Mouse (Mus musculus): ENCODE results near the gene Trabd2b. TPM values are rescaled to one million over a fixed set of nuclear protein-coding genes. Genes with fewer than 3 reads are reported as not detected.

Trabd2b gene
- polyA plus RNA-seq, 1 experiment from 2014 or later: 0.79 TPM

GRCm38 (mm10) chr4:114386395-114386811 lies 20.1 kb upstream of the Trabd2b start:
- Histone ChIP-seq H3K4me3 (replicated peaks; ENCODE audit: low read depth, low read length) (no peak overlapping the region), H3K27ac (replicated peaks; ENCODE audit: low read depth, low read length) (no peak overlapping the region), H3K4me1 (ENCODE audit: control insufficient read depth, insufficient read depth, low read length) (no peaks in the 10 kb centered on the region), H3K9me3 (ENCODE audit: control insufficient read depth, low read length) (no peaks in the 10 kb centered on the region), H3K9ac (replicated peaks; ENCODE audit: low read length) (no peak overlapping the region), H3K36me3 (ENCODE audit: control insufficient read depth, insufficient read depth, low read length) (no peaks in the 10 kb centered on the region), H3K4me2 (ENCODE audit: low read length) (no peak overlapping the region), H3K27me3 (ENCODE audit: control insufficient read depth, insufficient read depth, low read length) (no peaks in the 10 kb centered on the region)
- 58% methylated on average over 2 of the region's 2 CpGs for WGBS
- DNase-seq (no peak), ATAC-seq (ENCODE audit: low FRiP score, low TSS enrichment) (no peak)

DNA sequence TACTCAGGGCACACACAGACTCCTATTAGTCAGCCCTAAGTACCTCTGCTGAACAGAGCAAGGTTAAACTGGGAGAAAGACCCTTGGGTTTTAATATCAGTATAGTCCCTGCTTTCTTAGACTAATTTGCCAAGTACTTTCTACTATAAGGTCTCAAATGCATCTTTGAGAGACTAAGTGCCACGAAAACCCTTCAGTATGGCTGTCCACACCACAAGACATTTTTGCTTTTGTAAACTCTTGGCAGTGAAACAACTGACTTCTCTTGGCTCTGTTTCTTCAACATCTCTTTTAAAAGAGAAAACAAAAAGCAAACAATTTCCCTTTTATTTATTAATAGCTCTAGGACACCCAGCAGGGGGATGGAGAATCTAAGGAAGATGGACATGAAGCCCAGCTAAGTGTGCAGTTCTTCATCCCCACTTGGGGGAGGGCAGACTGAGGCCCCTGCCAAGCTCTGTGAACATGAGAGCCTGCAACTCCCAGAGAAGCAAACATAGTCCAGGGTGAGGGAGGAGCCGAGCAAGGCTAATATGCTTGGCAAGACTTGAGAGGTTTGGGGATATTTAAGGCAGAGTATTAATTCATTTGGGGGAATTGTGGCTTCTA lies 18.9 kb upstream of the Trabd2b start:
- no peak overlapping the region for H3K4me3 ChIP-seq (replicated peaks; ENCODE audit: low read depth, low read length)
- ATAC-seq (ENCODE audit: low FRiP score, low TSS enrichment): no peak
- H3K9me3 ChIP-seq (ENCODE audit: control insufficient read depth, low read length): no peaks in the 10 kb centered on the region
- no peaks in the 10 kb centered on the region for H3K4me1 ChIP-seq (ENCODE audit: control insufficient read depth, insufficient read depth, low read length)
- H3K9ac ChIP-seq (replicated peaks; ENCODE audit: low read length): no peak overlapping the region
- 87% methylated on average over 2 of the region's 2 CpGs for WGBS
- no peak overlapping the region for H3K27ac ChIP-seq (replicated peaks; ENCODE audit: low read depth, low read length)
- H3K36me3 ChIP-seq (ENCODE audit: control insufficient read depth, insufficient read depth, low read length): no peaks in the 10 kb centered on the region
- no peak for DNase-seq
- no peaks in the 10 kb centered on the region for H3K27me3 ChIP-seq (ENCODE audit: control insufficient read depth, insufficient read depth, low read length)
- no peak overlapping the region for H3K4me2 ChIP-seq (ENCODE audit: low read length)

- no peaks in the 10 kb centered on the region for H3K4me1 ChIP-seq (ENCODE audit: control insufficient read depth, insufficient read depth, low read length)
- no peaks in the 10 kb centered on the region for H3K9me3 ChIP-seq (ENCODE audit: control insufficient read depth, low read length)
- no peak overlapping the region for H3K4me2 ChIP-seq (ENCODE audit: low read length)
- H3K9ac ChIP-seq (replicated peaks; ENCODE audit: low read length): no peak overlapping the region
- H3K27me3 ChIP-seq (ENCODE audit: control insufficient read depth, insufficient read depth, low read length): no peaks in the 10 kb centered on the region
- WGBS: 92% methylated on average over 3 of the region's 3 CpGs
- H3K27ac ChIP-seq (replicated peaks; ENCODE audit: low read depth, low read length): no peak overlapping the region
- DNase-seq (no peak), ATAC-seq (ENCODE audit: low FRiP score, low TSS enrichment) (no peak)
- no peak overlapping the region for H3K4me3 ChIP-seq (replicated peaks; ENCODE audit: low read depth, low read length)
- H3K36me3 ChIP-seq (ENCODE audit: control insufficient read depth, insufficient read depth, low read length): no peaks in the 10 kb centered on the region
These were observed 18.2 kb upstream of the Trabd2b start for GRCm38 (mm10) chr4:114388306-114388705.

DNA sequence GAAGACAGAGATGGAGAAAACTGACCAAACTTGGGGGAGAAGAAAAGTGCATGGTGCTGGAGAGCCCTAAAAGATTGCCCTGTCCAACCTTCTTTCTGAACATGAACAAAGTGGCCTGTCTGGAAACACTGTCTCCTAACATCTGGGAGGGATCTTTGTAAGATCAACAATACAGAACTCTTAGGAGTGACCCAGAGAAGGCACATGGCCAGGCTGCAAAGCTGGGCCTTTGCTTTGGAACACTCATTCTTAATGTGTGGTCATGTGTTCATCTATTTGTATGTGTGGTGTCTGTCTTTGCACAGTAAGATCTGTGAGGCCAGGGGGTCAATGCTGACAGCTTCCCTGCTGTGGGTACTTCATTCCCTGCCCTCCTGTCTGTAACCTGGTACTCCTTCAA lies 16.9 kb upstream of the Trabd2b start:
- Histone ChIP-seq H3K27ac (replicated peaks; ENCODE audit: low read depth, low read length) (no peak overlapping the region), H3K27me3 (ENCODE audit: control insufficient read depth, insufficient read depth, low read length) (no peaks in the 10 kb centered on the region), H3K9ac (replicated peaks; ENCODE audit: low read length) (no peak overlapping the region), H3K9me3 (ENCODE audit: control insufficient read depth, low read length) (no peaks in the 10 kb centered on the region), H3K4me1 (ENCODE audit: control insufficient read depth, insufficient read depth, low read length) (no peaks in the 10 kb centered on the region), H3K36me3 (ENCODE audit: control insufficient read depth, insufficient read depth, low read length) (no peaks in the 10 kb centered on the region), H3K4me2 (ENCODE audit: low read length) (no peak overlapping the region), H3K4me3 (replicated peaks; ENCODE audit: low read depth, low read length) (no peak overlapping the region)
- ATAC-seq (ENCODE audit: low FRiP score, low TSS enrichment): no peak
- DNase-seq: no peak

DNA sequence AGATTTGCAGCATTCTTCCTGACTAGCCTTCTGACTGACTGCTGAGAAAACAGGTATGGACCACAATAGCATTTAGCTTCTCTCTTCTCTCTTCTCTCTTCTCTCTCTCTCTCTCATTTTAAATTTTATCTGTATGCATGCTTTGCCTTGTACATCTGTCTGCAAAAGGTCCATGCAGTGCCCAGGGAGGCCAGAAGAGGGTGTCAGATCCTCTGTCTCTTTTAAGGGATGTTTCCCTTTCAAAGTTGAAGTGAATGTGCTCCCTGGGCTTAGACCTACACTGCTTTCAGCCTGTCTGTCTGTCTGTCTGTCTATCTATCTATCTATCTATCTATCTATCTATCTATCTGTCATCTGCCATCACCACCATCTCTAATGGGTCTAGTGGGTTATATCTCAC lies 8.9 kb upstream of the Trabd2b start:
- Histone ChIP-seq H3K4me2 (ENCODE audit: low read length) (no peak overlapping the region), H3K9me3 (ENCODE audit: control insufficient read depth, low read length) (no peaks in the 10 kb centered on the region), H3K27me3 (ENCODE audit: control insufficient read depth, insufficient read depth, low read length) (no peaks in the 10 kb centered on the region), H3K4me3 (replicated peaks; ENCODE audit: low read depth, low read length) (no peak overlapping the region), H3K9ac (replicated peaks; ENCODE audit: low read length) (no peak overlapping the region), H3K36me3 (ENCODE audit: control insufficient read depth, insufficient read depth, low read length) (no peaks in the 10 kb centered on the region), H3K4me1 (ENCODE audit: control insufficient read depth, insufficient read depth, low read length) (no peaks in the 10 kb centered on the region), H3K27ac (replicated peaks; ENCODE audit: low read depth, low read length) (no peak overlapping the region)
- no peak for DNase-seq
- ATAC-seq (ENCODE audit: low FRiP score, low TSS enrichment): no peak

- H3K36me3 ChIP-seq (ENCODE audit: control insufficient read depth, insufficient read depth, low read length): no peaks in the 10 kb centered on the region
- H3K4me3 ChIP-seq (replicated peaks; ENCODE audit: low read depth, low read length): no peak overlapping the region
- H3K4me1 ChIP-seq (ENCODE audit: control insufficient read depth, insufficient read depth, low read length): no peaks in the 10 kb centered on the region
- no peak overlapping the region for H3K9ac ChIP-seq (replicated peaks; ENCODE audit: low read length)
- no peak overlapping the region for H3K4me2 ChIP-seq (ENCODE audit: low read length)
- H3K9me3 ChIP-seq (ENCODE audit: control insufficient read depth, low read length): no peaks in the 10 kb centered on the region
- no peak for DNase-seq
- no peaks in the 10 kb centered on the region for H3K27me3 ChIP-seq (ENCODE audit: control insufficient read depth, insufficient read depth, low read length)
- WGBS: 54% methylated on average over 3 of the region's 3 CpGs
- H3K27ac ChIP-seq (replicated peaks; ENCODE audit: low read depth, low read length): no peak overlapping the region
- no peak for ATAC-seq (ENCODE audit: low FRiP score, low TSS enrichment)
These were observed 6.7 kb upstream of the Trabd2b start for GRCm38 (mm10) chr4:114399821-114400220.

- no peak for ATAC-seq (ENCODE audit: low FRiP score, low TSS enrichment)
- 40% methylated on average over 7 of the region's 7 CpGs for WGBS
- no peak overlapping the region for H3K4me2 ChIP-seq (ENCODE audit: low read length)
These were observed 4.4 kb upstream of the Trabd2b start for GRCm38 (mm10) chr4:114401993-114402731.

DNA sequence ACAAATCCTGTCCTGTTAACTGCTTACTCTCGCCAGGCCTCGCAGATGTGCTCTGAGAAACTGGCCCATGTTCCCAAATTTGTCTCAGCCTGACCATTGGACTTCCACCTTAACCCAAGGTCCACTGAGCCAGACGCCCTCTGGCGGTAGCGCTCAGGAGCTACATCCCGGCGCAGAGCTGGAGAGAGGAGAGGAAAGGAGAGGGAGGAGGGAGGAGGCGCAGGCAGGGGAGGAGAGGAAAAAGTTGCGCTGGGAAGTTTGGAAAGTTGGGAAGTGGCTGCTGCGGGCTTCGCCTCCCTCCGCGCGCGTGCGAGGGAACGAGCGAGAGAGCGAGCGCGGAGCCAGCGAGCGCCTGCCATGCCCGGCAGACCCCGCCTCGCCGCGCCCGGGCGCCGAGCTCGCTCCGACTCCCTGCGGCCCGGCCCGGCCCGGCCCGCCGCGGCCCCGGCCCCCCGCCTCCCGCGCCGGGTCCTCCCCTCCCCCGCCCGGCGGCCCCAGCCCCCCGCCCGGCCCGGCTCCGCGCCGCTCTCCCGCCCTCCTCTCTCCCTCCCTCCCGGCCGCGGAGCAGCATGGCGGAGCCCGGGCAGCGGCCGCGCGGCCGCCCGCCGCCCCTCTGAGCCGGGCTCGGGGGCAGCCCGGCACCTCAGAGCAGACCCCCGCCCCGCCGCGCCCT lies 706 bp upstream of the Trabd2b start:
- Histone ChIP-seq H3K27me3 (ENCODE audit: control insufficient read depth, insufficient read depth, low read length) (peaks cover 27% of the 10 kb centered on the region; the same call in 1 of the 2 replicates), H3K9ac (replicated peaks; ENCODE audit: low read length) (peak overlapping the region; percentile 47), H3K9me3 (ENCODE audit: control insufficient read depth, low read length) (no peaks in the 10 kb centered on the region), H3K36me3 (ENCODE audit: control insufficient read depth, insufficient read depth, low read length) (no peaks in the 10 kb centered on the region), H3K27ac (replicated peaks; ENCODE audit: low read depth, low read length) (peak overlapping the region; percentile 64; the same call in 1 of the 2 replicates), H3K4me1 (ENCODE audit: control insufficient read depth, insufficient read depth, low read length) (peaks cover 19% of the 10 kb centered on the region), H3K4me3 (replicated peaks; ENCODE audit: low read depth, low read length) (peak overlapping the region; percentile 56), H3K4me2 (ENCODE audit: low read length) (peak overlapping the region; percentile 86)
- ATAC-seq (ENCODE audit: low FRiP score, low TSS enrichment) (peak; percentile 69), DNase-seq (peak; percentile 90)
- WGBS: under 1% methylated on average over 19 of the region's 74 CpGs

More at GRCm38 (mm10) chr4:114401993-114402731, 4.4 kb upstream of the Trabd2b start:
- DNase-seq: no peak
- Histone ChIP-seq H3K27ac (replicated peaks; ENCODE audit: low read depth, low read length) (no peak overlapping the region), H3K9ac (replicated peaks; ENCODE audit: low read length) (no peak overlapping the region), H3K36me3 (ENCODE audit: control insufficient read depth, insufficient read depth, low read length) (no peaks in the 10 kb centered on the region), H3K27me3 (ENCODE audit: control insufficient read depth, insufficient read depth, low read length) (peaks cover 9% of the 10 kb centered on the region; the same call in 1 of the 2 replicates), H3K4me3 (replicated peaks; ENCODE audit: low read depth, low read length) (no peak overlapping the region), H3K4me1 (ENCODE audit: control insufficient read depth, insufficient read depth, low read length) (peaks cover 6% of the 10 kb centered on the region; the same call in 1 of the 2 replicates), H3K9me3 (ENCODE audit: control insufficient read depth, low read length) (no peaks in the 10 kb centered on the region)

Measured in midbrain, embryonic 14.5 days (tissue).